Mouse (Mus musculus) adrenal gland, adult 8-10 months (tissue): ENCODE data around the gene Mark2. TPM values are rescaled to one million over a fixed set of nuclear protein-coding genes. Genes with fewer than 3 reads are reported as not detected.

ENCODE experiments used
- DNase-seq: peaks from one replicate; pipeline ENCODE4 v3.0.0; 2022
- total RNA-seq, 4 experiments: library from RNA; stranded (reverse); gene quantifications; 2 replicates each; pipeline ENCODE4 v1.2.4; 2022

Mark2 gene
- total RNA-seq, 4 experiments from 2014 or later, result 66.7 to 95.6 (median 79.8) TPM

GRCm38 (mm10) chr19:7321391-7321790 is 20.3 kb downstream of the Mark2 start:
- no peak for DNase-seq

DNA sequence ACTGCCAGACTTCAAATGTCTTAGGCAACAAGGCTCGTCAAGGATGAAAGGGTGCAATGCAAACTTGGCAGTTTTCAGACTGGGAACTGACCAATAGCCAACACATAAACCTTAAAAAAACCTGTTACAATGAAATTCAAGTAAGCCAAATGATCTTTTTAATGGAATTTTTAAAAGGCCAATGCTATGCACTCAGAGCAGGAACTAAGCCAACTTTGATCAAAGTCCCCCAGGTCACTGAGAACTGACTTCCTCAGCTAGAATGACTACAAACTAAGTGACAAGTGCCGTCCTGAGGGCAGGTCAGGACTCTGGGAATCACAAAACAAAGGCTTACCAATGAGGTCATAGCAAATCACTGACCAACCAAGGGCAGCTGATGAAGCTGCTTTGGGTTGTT is 21.5 kb downstream of the Mark2 start:
- no peak for DNase-seq

DNA sequence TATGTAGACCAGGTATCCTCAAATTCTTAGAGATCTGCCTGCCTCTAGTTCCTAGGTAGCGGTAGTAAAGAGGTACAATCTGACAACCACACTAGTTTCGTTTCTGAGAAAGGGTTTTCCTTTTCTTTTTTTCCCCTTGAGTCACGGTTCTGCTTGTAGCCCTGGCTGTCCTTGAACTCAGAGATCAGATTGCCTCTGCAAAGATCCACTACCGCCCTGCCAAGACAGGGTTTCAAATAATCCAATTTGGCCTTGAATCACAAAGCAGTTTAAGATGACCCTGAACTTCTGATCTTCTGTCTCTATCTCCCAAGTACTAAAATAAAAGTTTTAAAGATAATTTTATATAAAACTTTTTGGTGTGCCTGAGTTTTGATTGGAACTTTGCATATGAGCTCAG is 23.9 kb downstream of the Mark2 start:
- DNase-seq, result no peak

DNA sequence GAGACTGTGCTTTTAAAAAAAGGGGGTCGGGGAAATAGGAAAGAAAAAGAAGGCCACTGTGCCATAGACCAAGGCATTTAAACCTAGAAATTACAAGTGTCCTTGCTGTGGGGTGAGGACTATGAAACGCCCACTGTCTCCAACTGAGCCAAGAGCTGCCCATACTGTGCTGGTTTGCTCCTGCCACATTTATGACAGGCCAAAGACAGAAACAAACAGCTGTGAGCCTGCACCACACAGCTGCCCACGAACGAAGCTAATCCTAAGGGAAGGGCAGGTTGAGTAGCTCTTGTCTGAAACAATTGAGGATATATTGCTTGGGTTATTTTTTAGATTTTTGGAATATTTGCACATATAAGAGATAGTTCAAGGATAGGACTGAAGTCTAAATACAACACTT is 24.8 kb downstream of the Mark2 start:
- DNase-seq, result no peak

DNA sequence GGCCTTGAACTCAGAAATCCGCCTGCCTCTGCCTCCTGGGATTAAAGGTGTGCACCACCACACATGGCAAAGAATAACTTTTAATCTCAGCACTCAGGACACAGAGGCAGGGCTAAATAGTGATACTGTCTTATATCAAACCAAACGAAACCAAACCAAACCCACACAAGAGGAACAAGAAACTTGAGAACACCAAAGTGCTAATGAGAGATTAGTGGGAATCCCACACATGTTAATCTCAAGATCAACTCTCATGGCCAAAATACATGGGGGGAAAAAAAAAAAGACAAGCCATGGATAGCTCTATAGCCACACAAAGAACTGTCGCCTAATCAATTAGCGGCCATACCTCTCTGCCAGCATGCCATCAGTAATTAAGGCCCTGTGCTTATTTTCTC is 26.1 kb downstream of the Mark2 start:
- DNase-seq, result no peak

DNA sequence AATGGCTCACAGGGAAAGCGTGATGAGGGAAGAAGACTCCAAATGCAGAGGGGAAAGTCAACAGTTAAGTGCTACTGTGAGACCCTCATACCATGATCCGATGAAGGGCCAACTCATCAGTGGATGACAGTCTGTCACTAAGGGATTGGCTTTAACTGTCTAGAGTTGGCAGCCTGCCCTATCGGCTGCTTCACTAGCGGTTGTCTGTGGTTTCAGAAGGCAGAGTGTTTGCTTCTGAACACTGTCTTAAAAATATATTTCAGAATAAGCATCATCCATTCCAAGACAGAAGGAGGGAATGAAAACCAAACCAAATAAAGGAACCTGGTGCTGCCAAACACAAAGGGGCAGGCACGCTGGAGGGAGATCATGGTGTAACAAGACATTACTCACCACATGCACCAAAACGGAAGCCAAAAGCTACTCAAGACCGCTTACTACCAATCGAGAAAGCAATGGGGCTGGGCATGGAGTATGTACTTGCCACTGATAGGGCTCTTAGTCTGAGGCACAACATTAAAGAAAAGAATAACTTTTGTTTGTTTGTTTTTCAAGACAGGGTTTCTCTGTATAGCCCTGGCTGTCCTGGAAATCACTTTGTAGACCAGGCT is 26.6 kb downstream of the Mark2 start:
- no peak for DNase-seq

DNA sequence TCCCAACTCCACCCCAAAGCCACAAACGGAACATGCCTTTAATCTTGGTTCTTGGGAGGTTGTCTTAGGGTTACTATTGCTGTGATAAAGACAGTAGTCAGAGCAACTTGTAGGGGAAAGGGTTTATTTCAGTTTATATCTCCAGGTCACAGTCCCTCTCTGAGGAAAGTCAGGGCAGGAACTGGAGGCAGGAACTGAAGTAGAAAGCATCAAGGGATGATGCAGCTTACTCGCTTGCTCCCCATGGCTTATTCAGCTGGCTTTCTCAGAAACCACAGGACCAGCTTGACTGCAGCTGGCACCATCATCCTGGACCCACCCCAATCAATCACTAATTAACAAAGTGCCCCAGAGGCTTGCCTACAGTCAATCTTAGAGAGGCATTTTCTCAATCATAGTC is 28.0 kb downstream of the Mark2 start:
- DNase-seq, result no peak

- no peak for DNase-seq
These were observed 30.4 kb downstream of the Mark2 start for GRCm38 (mm10) chr19:7311306-7311705.

DNA sequence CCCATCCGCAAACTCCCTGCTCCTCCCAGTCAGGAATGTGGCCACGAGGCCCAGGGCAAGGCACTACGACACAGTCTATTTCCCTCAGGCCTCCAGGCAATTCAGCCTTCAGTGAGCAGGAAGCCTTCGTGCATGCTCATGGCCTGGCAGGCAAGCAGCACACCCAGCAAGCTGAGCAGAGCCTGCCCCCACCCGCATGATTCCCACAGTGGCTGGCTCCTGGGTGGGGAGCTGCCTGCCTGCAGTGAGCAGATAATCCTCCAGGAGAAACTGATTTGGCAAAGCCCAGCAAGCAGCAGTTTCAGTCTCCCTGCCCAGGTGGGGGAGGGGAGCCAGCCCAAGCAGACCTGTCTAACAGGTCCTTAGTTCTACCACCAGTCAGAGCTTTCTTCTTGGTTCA is 31.0 kb downstream of the Mark2 start:
- no peak for DNase-seq

GRCm38 (mm10) chr19:7309738-7310330 is 31.8 kb downstream of the Mark2 start:
- no peak for DNase-seq

GRCm38 (mm10) chr19:7307995-7308770 is 33.5 kb downstream of the Mark2 start:
- DNase-seq, result no peak

DNA sequence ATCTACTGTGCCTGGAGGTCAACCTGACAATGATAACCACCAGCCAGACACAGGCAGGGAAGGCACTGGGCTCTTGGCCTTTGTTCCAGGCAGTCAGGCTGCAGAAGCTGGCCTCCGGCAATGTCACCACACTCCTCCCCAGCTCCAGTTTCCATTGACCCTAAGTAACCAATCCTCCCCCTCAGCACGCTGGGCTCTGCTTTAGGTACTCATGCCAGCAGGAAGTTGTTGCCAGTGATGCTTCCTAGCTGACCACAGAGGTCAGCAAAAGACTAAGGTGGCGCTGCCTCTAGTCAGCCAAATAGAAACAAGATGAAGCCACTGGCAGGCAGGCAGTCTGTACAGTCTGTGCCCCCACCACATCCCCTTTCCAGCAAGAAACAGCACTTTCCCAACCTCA is 34.7 kb downstream of the Mark2 start:
- DNase-seq, result no peak

- DNase-seq, result no peak
These were observed 36.0 kb downstream of the Mark2 start for GRCm38 (mm10) chr19:7305380-7306310.

DNA sequence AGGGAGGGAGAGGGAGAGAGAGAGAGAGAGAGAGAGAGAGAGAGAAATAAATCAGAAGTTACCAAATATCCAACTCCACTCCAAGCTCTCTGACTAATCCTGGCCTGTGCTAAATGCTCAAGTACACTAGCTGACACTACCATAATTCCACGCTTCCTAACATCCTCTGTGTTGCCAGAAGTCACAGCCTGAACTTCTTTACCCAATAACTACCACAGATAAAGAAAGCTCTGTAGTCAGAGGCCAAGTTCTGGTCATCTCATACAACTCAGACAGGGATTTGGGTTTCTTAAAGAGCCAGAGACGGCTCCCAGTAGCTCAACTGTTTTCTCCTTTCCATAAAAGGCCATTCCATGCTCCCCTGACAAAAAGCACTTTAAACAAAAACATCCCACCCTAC is 36.9 kb downstream of the Mark2 start:
- no peak for DNase-seq

DNA sequence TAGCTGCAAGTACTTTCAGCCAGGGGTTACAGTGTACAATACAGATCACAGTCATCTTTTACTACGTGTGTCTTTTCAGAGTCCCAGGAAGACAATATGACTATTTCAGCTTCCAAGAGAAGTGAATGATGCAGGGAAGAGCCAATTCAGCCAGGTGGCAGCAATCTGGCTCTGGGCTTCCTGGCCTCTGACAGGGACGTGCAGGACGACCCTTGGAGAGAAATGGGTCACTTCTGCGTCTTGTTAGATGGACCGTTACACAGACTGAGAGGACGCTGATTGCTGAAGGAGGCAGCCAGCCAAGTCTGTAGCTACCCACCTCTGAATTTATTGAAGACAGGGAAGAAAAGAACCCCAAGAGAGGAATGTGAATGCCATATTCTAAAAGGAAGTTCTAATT is 37.9 kb downstream of the Mark2 start:
- no peak for DNase-seq

- DNase-seq, result no peak
These were observed 39.2 kb downstream of the Mark2 start for GRCm38 (mm10) chr19:7302493-7302797.

- DNase-seq, result no peak
These were observed 39.8 kb downstream of the Mark2 start for GRCm38 (mm10) chr19:7301647-7302492.

DNA sequence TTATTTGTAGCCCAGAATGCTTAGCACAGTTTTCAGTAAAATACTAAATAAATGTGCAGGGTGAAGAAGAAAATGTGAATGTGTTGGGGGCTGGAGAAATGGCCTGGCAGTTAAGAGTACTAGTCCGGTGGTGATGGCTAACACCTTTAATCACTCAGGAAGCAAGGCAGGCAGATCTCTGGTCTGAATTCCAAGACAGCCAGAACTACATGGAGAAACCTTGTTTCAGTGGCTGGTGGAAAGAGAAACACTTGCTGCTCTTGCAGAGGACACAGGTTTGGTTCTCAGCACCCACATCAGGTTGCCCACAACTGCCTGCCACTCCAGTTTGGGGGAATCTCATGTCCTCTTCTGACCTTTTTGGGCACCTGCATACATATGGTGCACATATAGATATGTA is 41.6 kb downstream of the Mark2 start:
- DNase-seq, result no peak

DNA sequence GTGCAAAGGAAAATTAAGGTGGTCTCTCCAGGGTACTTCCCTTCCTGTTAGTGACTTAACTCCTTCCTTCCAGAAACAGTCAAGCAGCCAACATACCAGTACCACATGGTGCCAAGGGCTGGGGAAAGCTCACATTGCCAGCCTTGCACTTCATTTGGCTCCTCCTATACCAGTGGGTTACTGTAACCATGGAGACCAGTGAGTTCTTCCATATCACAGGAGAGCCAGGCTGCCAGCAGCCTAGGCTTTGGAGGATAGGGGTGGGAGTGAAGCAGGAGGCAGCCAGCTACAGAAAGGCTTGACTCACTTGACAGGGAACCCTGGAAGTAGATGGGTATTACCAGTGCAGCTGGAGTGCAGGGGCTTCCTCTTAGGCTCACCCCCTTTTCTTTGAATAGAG is 42.6 kb downstream of the Mark2 start:
- no peak for DNase-seq

DNA sequence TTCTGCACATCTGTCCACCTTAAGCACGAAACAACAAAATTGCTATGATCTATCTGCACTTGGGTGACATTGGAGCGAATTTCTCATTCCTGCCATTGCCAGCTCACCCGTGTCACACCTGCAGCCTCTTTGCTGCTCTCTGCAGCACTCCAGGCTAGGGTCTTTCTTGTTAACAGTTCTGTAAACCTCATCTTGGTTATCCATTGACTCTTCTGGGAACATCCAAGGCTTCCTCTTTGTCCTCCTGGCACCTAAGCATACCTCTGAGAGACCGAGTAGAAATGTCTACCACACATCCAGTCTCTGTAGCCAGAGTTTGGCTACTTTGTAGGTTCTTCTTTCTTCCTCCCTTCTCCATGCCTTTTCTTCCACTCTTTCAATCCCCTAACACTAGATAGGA is 45.7 kb downstream of the Mark2 start:
- no peak for DNase-seq

GRCm38 (mm10) chr19:7295071-7295658 is 46.5 kb downstream of the Mark2 start:
- no peak for DNase-seq
